Mouse (Mus musculus) limb, embryonic 14.5 days (tissue): ENCODE results near the gene Cyp2j9. TPM values are rescaled to one million over a fixed set of nuclear protein-coding genes. Genes with fewer than 3 reads are reported as not detected.

Experiments
- ATAC-seq: fragments of 200-750 bp; cut with Nextera tagmentation; 2 replicates; pipeline ENCODE4 v1.8.0; 2017; ENCODE audit warnings: low read depth, moderate number of reproducible peaks, moderate TSS enrichment; ENCODE audit not compliant: low FRiP score
- DNase-seq: peaks from one replicate; pipeline ENCODE4 v3.0.0-alpha.2; 2015; ENCODE audit warnings: low spot score
- H3K27ac ChIP-seq: fragments of 300-500 bp; sonication (generic); replicated peaks from 2 replicates; pipeline ENCODE4 v1.5.1; 2014; ENCODE audit warnings: low read depth, mild to moderate bottlenecking, low read length, moderate library complexity, mixed read lengths
- H3K27me3 ChIP-seq: fragments of 300-500 bp; sonication (generic); 2 replicates; pipeline ENCODE4 v1.6.1; 2014; ENCODE audit warnings: low read length, mixed read lengths; ENCODE audit not compliant: control insufficient read depth, insufficient read depth
- H3K36me3 ChIP-seq: fragments of 300-500 bp; sonication (generic); 2 replicates; pipeline ENCODE4 v1.6.1; 2014; ENCODE audit warnings: mild to moderate bottlenecking, low read length, moderate library complexity, mixed read lengths; ENCODE audit not compliant: control insufficient read depth, insufficient read depth
- H3K4me1 ChIP-seq: fragments of 300-500 bp; sonication (generic); 2 replicates; pipeline ENCODE4 v1.6.1; 2014; ENCODE audit warnings: antibody characterized with exemption, low read length, mixed read lengths; ENCODE audit not compliant: control insufficient read depth, insufficient read depth
- H3K4me2 ChIP-seq: fragments of 300-500 bp; sonication (generic); replicated peaks from 2 replicates; pipeline ENCODE4 v1.6.1; 2014; ENCODE audit warnings: low read depth, mild to moderate bottlenecking, low read length, moderate library complexity; ENCODE audit not compliant: severe bottlenecking
- H3K4me3 ChIP-seq: fragments of 300-500 bp; sonication (generic); replicated peaks from 2 replicates; pipeline ENCODE4 v1.5.1; 2014; ENCODE audit warnings: low read length
- H3K9ac ChIP-seq: fragments of 300-500 bp; sonication (generic); 2 replicates; pipeline ENCODE4 v1.6.1; 2014; ENCODE audit warnings: mild to moderate bottlenecking, low read depth, low read length, moderate library complexity; ENCODE audit not compliant: severe bottlenecking
- H3K9me3 ChIP-seq: fragments of 300-500 bp; sonication (generic); 2 replicates; pipeline ENCODE4 v1.6.1; 2016; ENCODE audit warnings: low read length; ENCODE audit not compliant: control insufficient read depth
- POLR2A ChIP-seq: fragments of 200-500 bp; IDR thresholded peaks from 2 replicates; pipeline ENCODE4 v1.8.0; 2012; ENCODE audit warnings: inconsistent platforms, mild to moderate bottlenecking, moderate library complexity, borderline replicate concordance; ENCODE audit not compliant: insufficient read depth, insufficient read length; ENCODE audit errors: extremely low read depth
- WGBS: fragments of 180-500 bp; shearing (Covaris S2); extraction: QIAGEN DNeasy Blood & Tissue Kit; methylation state at CpG from one replicate; pipeline ENCODE4 v1.1.7; 2014; 5-methylcytosine and 5-hydroxymethylcytosine counted together
- polyA plus RNA-seq, 2 experiments: library from polyadenylated mRNA; depleted of rRNA in 1 of 2; stranded (reverse) in 1 of 2; unstranded in 1 of 2; fragments of >200 nt; fragmentation: Nextera tagmentation in 1 of 2; extraction: Ambion mirVana in 1 of 2; gene quantifications; 2 replicates each; pipeline versions ENCODE4 v1.2.1 to v1.2.3; 2012 to 2014

Gene Cyp2j9
- polyA plus RNA-seq, 2 experiments = 1.6 to 2.1 TPM

GRCm38 (mm10) chr4:96569442-96569841 is 21.9 kb downstream of the Cyp2j9 start:
- Histone ChIP-seq H3K27ac (no peak overlapping the region), H3K4me2 (no peak overlapping the region), H3K4me1 (no peaks in the 10 kb centered on the region), H3K27me3 (no peaks in the 10 kb centered on the region), H3K4me3 (no peak overlapping the region), H3K9ac (no peak overlapping the region), H3K36me3 (no peaks in the 10 kb centered on the region), H3K9me3 (no peaks in the 10 kb centered on the region)
- no peak for DNase-seq
- 37% methylated on average over 3 of the region's 3 CpGs for WGBS
- no peak for ATAC-seq
- no peak for TF ChIP-seq POLR2A

DNA sequence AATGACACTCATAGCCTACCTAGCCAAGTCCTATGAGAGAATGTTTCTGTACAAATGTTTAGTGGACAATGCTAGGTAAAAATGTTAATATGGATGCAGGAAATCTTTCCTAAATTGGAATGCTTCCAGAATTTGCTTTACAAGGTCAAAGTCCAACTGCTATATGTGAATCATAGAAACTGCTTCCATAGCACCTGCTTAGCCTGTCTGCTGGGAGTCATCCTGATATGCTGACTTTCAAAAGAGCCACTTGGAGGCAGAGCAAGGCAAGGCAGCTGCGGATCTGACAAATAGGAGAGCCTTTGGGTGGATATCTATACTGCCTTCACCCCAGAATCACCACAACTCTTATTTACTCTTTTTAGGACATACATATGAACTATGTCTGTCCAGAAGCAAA is 23.4 kb downstream of the Cyp2j9 start:
- ATAC-seq = no peak
- no peak for DNase-seq
- H3K9me3 ChIP-seq = no peaks in the 10 kb centered on the region
- H3K27ac ChIP-seq = no peak overlapping the region
- H3K4me2 ChIP-seq = no peak overlapping the region
- H3K4me3 ChIP-seq = no peak overlapping the region
- H3K9ac ChIP-seq = no peak overlapping the region
- no peaks in the 10 kb centered on the region for H3K36me3 ChIP-seq
- no peak for TF ChIP-seq POLR2A
- 67% methylated on average over 1 of the region's 1 CpGs for WGBS
- no peaks in the 10 kb centered on the region for H3K4me1 ChIP-seq
- H3K27me3 ChIP-seq = no peaks in the 10 kb centered on the region

- Histone ChIP-seq H3K4me2 (no peak overlapping the region), H3K27ac (no peak overlapping the region), H3K36me3 (no peaks in the 10 kb centered on the region), H3K9ac (no peak overlapping the region), H3K9me3 (no peaks in the 10 kb centered on the region), H3K4me3 (no peak overlapping the region), H3K4me1 (no peaks in the 10 kb centered on the region), H3K27me3 (no peaks in the 10 kb centered on the region)
- no peak for TF ChIP-seq POLR2A
- ATAC-seq = no peak
- no peak for DNase-seq
Measured at GRCm38 (mm10) chr4:96565808-96566207, 25.6 kb downstream of the Cyp2j9 start.

- H3K27me3 ChIP-seq = no peaks in the 10 kb centered on the region
- no peaks in the 10 kb centered on the region for H3K36me3 ChIP-seq
- no peak overlapping the region for H3K9ac ChIP-seq
- TF ChIP-seq POLR2A = no peak
- ATAC-seq = no peak
- H3K4me1 ChIP-seq = no peaks in the 10 kb centered on the region
- no peaks in the 10 kb centered on the region for H3K9me3 ChIP-seq
- no peak overlapping the region for H3K27ac ChIP-seq
- whole genome bisulfite sequencing = 90% methylated on average over 1 of the region's 1 CpGs
- H3K4me3 ChIP-seq = no peak overlapping the region
- DNase-seq = no peak
- no peak overlapping the region for H3K4me2 ChIP-seq
Measured at GRCm38 (mm10) chr4:96560464-96560863, 30.9 kb downstream of the Cyp2j9 start.

DNA sequence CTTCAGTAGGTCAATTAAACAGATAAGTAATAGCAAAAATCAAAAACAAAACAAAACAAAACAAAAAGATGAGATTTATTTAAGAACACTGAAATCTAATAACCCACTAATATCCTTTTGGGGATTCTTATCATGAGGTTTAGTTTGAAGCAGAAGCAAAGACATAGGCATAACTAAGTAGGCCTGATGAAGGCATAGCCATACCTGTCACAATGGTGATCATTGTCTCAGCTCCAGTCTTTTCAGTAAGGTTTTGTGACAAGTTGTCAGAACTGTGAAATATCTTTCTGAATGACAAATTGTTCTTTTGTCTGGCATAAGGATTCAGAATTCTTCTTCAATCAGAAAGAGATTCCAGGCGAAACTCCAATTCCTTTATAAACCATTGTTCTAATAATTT is 31.6 kb downstream of the Cyp2j9 start:
- Histone ChIP-seq H3K9ac (no peak overlapping the region), H3K36me3 (no peaks in the 10 kb centered on the region), H3K9me3 (no peaks in the 10 kb centered on the region), H3K4me1 (no peaks in the 10 kb centered on the region), H3K4me2 (no peak overlapping the region), H3K4me3 (no peak overlapping the region), H3K27ac (no peak overlapping the region), H3K27me3 (no peaks in the 10 kb centered on the region)
- ATAC-seq (no peak), DNase-seq (no peak)
- 87% methylated on average over 1 of the region's 1 CpGs for WGBS
- no peak for TF ChIP-seq POLR2A

- H3K9me3 ChIP-seq = no peaks in the 10 kb centered on the region
- H3K27me3 ChIP-seq = no peaks in the 10 kb centered on the region
- ATAC-seq = peak; percentile 91
- peak within 1 kb of the TSS; percentile 78 for H3K4me2 ChIP-seq
- peak; percentile 78; the same call in 1 of the 2 replicates for TF ChIP-seq POLR2A
- H3K36me3 ChIP-seq = no peaks in the 10 kb centered on the region
- H3K27ac ChIP-seq = peak within 1 kb of the TSS; percentile 70
- H3K4me3 ChIP-seq = peak within 1 kb of the TSS; percentile 59
- DNase-seq = peak; percentile 69
- 0 out of 2 replicates have a peak, but pooled peaks cover 2% of the 10 kb centered on the region for H3K4me1 ChIP-seq
- H3K9ac ChIP-seq = peak within 1 kb of the TSS; percentile 81
- WGBS = 2% methylated on average over 16 of the region's 16 CpGs
Measured at GRCm38 (mm10) chr4:96553133-96553819, 38.1 kb downstream of the Cyp2j9 start, which contains the start of gene Cyp2j6. Gene Cyp2j6, minus strand, starts transcription at chr4:96553661.
